Mouse (Mus musculus) thymus, adult 2 months (tissue): ENCODE data around the gene Prrt2.

Experiments
- CTCF ChIP-seq: fragments of 200-500 bp; IDR thresholded peaks from 2 replicates; pipeline ENCODE4 v1.5.1; 2012; ENCODE audit warnings: mild to moderate bottlenecking, control low read depth, low read length, moderate library complexity, borderline replicate concordance; ENCODE audit not compliant: control insufficient read depth, poor library complexity, insufficient read depth; ENCODE audit errors: extremely low read depth
- POLR2A ChIP-seq: fragments of 200-500 bp; IDR thresholded peaks from 2 replicates; pipeline ENCODE4 v1.6.1; 2012; ENCODE audit warnings: mild to moderate bottlenecking, low read length, control low read depth, moderate library complexity; ENCODE audit not compliant: control insufficient read depth, poor library complexity, insufficient read depth; ENCODE audit errors: extremely low read depth

DNA sequence TGATC, 4.7 kb downstream of the Prrt2 start, which contains the start of gene Pagr1b:
- no peak for TF ChIP-seq POLR2A
- TF ChIP-seq CTCF = no peak
